Mouse (Mus musculus): Measurements from ENCODE around the gene Cpox. TPM values are rescaled to one million over a fixed set of nuclear protein-coding genes. Genes with fewer than 3 reads are reported as not detected.

Gene Cpox
- polyA plus RNA-seq, 1 experiment from 2014 or later, result 10.8 TPM

DNA sequence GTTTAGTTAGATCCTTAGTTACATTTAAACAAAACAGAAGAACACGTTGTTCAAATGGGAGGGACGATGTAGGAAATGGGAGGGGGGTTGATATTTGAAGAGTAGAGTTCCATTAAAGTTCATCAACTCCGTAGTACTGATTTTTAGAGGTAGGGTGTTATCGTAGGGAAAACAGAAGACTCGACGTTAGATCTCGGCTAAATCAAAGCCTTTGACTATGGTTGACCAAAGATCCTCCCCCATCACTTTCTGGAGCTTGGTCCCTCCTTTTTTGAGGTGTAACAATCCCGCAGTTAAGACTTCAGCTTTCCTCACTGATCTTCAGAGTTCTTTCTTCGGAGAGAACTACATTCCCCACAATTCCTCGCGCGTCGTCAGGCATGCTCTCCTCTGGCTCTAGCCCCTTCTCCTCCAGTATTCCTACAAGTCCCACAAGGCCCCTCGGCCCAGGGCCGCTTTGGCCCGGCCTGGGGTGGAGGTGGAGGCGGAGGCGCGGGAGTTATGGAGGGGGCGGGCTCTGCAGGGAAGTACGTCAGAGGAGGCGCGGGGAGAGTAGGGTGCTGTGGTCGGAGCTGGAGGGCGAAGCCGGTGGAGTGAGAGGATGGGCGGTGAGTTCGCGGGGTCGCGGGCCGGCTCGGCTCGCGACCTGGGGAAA lies 57.5 kb downstream of the Cpox start, which contains the start of gene Cldnd1:
TSS of gene Cldnd1 (plus strand) at position 434 of the 655 bp plus-strand sequence.
- Histone ChIP-seq H3K4me3 (peak within 1 kb of the TSS; percentile 56), H3K36me3 (peaks cover 28% of the 10 kb centered on the region), H3K4me1 (replicated peaks) (peaks cover 12% of the 10 kb centered on the region), H3K27me3 (no peaks in the 10 kb centered on the region), H3K9ac (peak within 1 kb of the TSS; percentile 78), H3K27ac (peak within 1 kb of the TSS; percentile 88), H3K9me3 (no peaks in the 10 kb centered on the region), H3K4me2 (peak within 1 kb of the TSS; percentile 60)
- ATAC-seq (ENCODE audit: low FRiP score), result peak; percentile 100
- 2% methylated on average over 28 of the region's 35 CpGs for WGBS

DNA sequence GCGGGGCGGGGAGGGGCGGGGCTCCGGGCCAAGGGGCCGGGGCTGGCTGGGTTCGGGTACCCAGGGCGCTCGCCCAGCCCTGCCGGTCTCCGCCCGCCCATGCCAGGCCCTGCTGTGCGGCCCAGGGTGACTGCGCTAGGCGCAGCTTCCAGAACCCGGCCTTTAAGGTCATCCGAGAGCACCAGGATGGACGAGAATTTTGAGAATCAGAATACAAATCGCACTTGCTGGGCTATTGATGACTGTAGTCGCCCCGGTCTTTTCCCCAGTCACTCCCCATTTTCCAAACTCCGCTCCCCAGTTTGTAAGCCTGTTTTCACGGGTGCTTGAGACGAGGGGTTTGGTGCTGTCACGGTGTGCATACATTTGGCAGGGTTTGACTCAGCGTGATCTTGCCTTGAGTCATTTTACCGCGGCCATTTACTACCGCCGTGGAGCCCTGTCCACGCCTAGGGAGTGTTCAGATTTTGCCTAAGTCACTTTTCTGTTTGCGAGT lies 58.1 kb downstream of the Cpox start:
- Histone ChIP-seq H3K4me1 (replicated peaks) (peaks cover 12% of the 10 kb centered on the region), H3K9ac (peak overlapping the region; percentile 78), H3K27me3 (no peaks in the 10 kb centered on the region), H3K36me3 (peaks cover 34% of the 10 kb centered on the region), H3K9me3 (no peaks in the 10 kb centered on the region), H3K4me2 (peak overlapping the region; percentile 60), H3K27ac (peak overlapping the region; percentile 88), H3K4me3 (peak overlapping the region; percentile 56)
- ATAC-seq (ENCODE audit: low FRiP score), result peak; percentile 95
- WGBS, result 1% methylated on average over 31 of the region's 31 CpGs

GRCm38 (mm10) chr16:58738205-58738604 lies 68.1 kb downstream of the Cpox start:
- Histone ChIP-seq H3K4me2 (no peak overlapping the region), H3K9me3 (no peaks in the 10 kb centered on the region), H3K36me3 (peaks cover 20% of the 10 kb centered on the region), H3K4me3 (no peak overlapping the region), H3K27ac (no peak overlapping the region), H3K27me3 (no peaks in the 10 kb centered on the region), H3K9ac (no peak overlapping the region), H3K4me1 (replicated peaks) (no peaks in the 10 kb centered on the region)
- WGBS, result 91% methylated on average over 4 of the region's 4 CpGs
- ATAC-seq (ENCODE audit: low FRiP score), result no peak

DNA sequence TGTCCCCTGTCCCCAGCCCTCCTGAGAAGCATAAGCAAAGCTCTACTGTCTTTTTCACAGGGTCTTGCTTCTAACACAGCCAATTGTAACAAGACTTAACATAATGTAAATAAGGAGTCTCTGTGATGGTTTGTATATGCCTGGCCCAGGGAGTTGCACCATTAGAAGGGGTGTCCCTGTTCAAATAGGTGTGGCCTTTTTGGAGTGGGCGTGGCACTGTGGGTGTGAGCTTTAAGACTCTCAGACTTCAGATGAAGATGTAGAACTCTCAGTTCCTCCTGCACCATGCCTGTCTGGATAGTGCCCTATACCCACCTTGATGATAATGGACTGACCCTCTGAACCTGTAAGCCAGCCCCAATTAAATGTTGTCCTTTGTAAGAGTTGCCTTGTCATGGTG lies 68.7 kb downstream of the Cpox start:
- no peak overlapping the region for H3K27ac ChIP-seq
- ATAC-seq (ENCODE audit: low FRiP score), result no peak
- no peaks in the 10 kb centered on the region for H3K9me3 ChIP-seq
- no peak overlapping the region for H3K4me3 ChIP-seq
- no peak overlapping the region for H3K4me2 ChIP-seq
- no peak overlapping the region for H3K9ac ChIP-seq
- WGBS, result 94% methylated on average over 1 of the region's 1 CpGs
- no peaks in the 10 kb centered on the region for H3K27me3 ChIP-seq
- H3K36me3 ChIP-seq, result peaks cover 15% of the 10 kb centered on the region
- no peaks in the 10 kb centered on the region for H3K4me1 ChIP-seq (replicated peaks)

DNA sequence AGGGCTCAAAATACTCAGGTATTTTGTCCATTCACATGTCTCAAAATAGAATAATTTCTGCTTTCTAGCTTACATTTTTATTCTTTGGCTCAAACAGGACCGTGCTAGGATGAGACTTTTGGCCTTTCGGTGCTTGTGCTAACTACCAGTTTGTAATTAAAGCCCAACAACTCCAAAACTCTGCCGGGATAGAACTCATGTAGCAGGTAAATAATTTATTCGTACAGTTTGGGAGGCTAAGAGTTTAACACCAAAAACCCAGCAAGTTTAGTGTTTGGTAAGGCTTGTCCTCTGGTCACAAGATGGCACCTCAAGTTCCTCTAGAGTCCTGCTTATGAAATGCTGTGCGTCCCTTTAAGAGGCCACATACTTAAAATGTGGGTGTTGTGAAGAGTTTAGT lies 70.7 kb downstream of the Cpox start:
- Histone ChIP-seq H3K4me3 (no peak overlapping the region), H3K27me3 (no peaks in the 10 kb centered on the region), H3K4me1 (replicated peaks) (no peaks in the 10 kb centered on the region), H3K9ac (no peak overlapping the region), H3K4me2 (no peak overlapping the region), H3K36me3 (no peaks in the 10 kb centered on the region; the same call in 1 of the 2 replicates), H3K27ac (no peak overlapping the region), H3K9me3 (no peaks in the 10 kb centered on the region)
- WGBS, result 93% methylated on average over 5 of the region's 5 CpGs
- ATAC-seq (ENCODE audit: low FRiP score), result no peak

GRCm38 (mm10) chr16:58746715-58747114 lies 76.6 kb downstream of the Cpox start:
- Histone ChIP-seq H3K4me2 (no peak overlapping the region), H3K9ac (no peak overlapping the region), H3K4me3 (no peak overlapping the region), H3K9me3 (no peaks in the 10 kb centered on the region), H3K36me3 (no peaks in the 10 kb centered on the region), H3K27me3 (no peaks in the 10 kb centered on the region), H3K27ac (no peak overlapping the region), H3K4me1 (replicated peaks) (no peaks in the 10 kb centered on the region)
- WGBS, result 80% methylated on average over 4 of the region's 4 CpGs
- ATAC-seq (ENCODE audit: low FRiP score), result no peak

DNA sequence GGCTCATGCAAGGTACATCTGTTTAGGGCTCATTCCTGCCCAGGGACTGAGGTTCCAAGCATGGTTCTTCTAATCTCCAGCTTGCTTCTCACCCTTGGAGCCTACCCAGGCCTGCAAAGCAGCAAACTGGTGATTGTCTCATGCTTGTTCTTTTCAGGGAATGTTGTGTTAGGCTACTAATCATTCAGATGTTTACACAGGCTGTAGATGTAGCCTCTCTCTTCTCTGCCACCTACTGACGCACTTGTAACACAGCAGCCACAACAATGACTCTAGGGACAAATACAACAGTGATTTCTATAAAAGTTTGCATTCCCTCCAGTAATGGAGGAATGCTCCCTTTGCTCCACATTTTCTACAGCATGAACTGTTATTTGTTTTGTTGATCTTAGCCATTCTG lies 81.2 kb downstream of the Cpox start:
- no peak overlapping the region for H3K9ac ChIP-seq
- no peak overlapping the region for H3K4me2 ChIP-seq
- 23% methylated on average over 1 of the region's 1 CpGs for WGBS
- no peaks in the 10 kb centered on the region for H3K4me1 ChIP-seq (replicated peaks)
- H3K9me3 ChIP-seq, result no peaks in the 10 kb centered on the region
- no peaks in the 10 kb centered on the region for H3K36me3 ChIP-seq
- H3K4me3 ChIP-seq, result no peak overlapping the region
- H3K27ac ChIP-seq, result no peak overlapping the region
- no peak for ATAC-seq (ENCODE audit: low FRiP score)
- no peaks in the 10 kb centered on the region for H3K27me3 ChIP-seq

- Histone ChIP-seq H3K4me1 (replicated peaks) (no peaks in the 10 kb centered on the region), H3K9ac (no peak overlapping the region), H3K27ac (no peak overlapping the region), H3K27me3 (no peaks in the 10 kb centered on the region), H3K9me3 (no peaks in the 10 kb centered on the region), H3K4me2 (no peak overlapping the region), H3K36me3 (no peaks in the 10 kb centered on the region), H3K4me3 (no peak overlapping the region)
- no peak for ATAC-seq (ENCODE audit: low FRiP score)
Observed at GRCm38 (mm10) chr16:58756191-58756590, 86.1 kb downstream of the Cpox start.

DNA sequence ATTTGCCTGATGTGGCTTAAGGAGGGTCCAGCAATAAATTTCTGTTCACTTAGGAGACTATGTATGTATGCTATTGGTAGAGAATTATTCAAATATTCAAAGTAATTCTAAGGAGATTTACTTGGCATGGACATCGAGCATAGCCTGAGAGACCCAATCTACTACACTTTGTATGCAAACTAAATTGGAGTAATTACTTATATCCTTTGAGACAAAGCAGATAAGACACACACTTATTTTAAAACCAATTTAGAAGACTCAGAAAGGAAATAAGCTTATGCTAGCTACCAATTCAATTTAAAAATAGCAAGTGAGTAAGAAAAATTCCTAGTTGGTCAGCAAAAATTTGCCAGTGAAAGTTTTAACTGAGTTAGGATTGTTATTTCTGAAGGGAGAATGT lies 93.0 kb downstream of the Cpox start, which contains the start of gene Olfr172:
TSS of gene Olfr172 (minus strand) at position 101 of the 400 bp plus-strand sequence.
- 85% methylated on average over 1 of the region's 1 CpGs for WGBS
- Histone ChIP-seq H3K9me3 (no peaks in the 10 kb centered on the region), H3K4me2 (no peak within 1 kb of the TSS), H3K4me1 (replicated peaks) (no peaks in the 10 kb centered on the region), H3K4me3 (no peak within 1 kb of the TSS), H3K36me3 (no peaks in the 10 kb centered on the region), H3K27me3 (no peaks in the 10 kb centered on the region), H3K27ac (no peak within 1 kb of the TSS), H3K9ac (no peak within 1 kb of the TSS)
- no peak for ATAC-seq (ENCODE audit: low FRiP score)

Small RNAs within 50 kb of the gene (microRNA-seq; reads per million reads assigned to microRNA genes)
- not detected for gene Gm27564

Other genes with a start within 250 kb of the Cpox start
- gene St3gal6, start 146.0 kb upstream of the Cpox start, polyA plus RNA-seq (2015; fragmentation: Nextera tagmentation; extraction: Ambion mirVana), result 9.5 and 12.7 TPM in 2 replicates
- not detected in 2 replicates for gene Gm813, start 53.3 kb upstream of the Cpox start, polyA plus RNA-seq (2015; fragmentation: Nextera tagmentation; extraction: Ambion mirVana)
- gene E330017A01Rik, start 31.6 kb upstream of the Cpox start, polyA plus RNA-seq (2015; fragmentation: Nextera tagmentation; extraction: Ambion mirVana), result not detected in 2 replicates
- gene Gpr15, start 48.8 kb downstream of the Cpox start, polyA plus RNA-seq (2015; fragmentation: Nextera tagmentation; extraction: Ambion mirVana), result not detected in 2 replicates
- gene Cldnd1, start 57.6 kb downstream of the Cpox start, polyA plus RNA-seq (2015; fragmentation: Nextera tagmentation; extraction: Ambion mirVana), result 123 and 126 TPM in 2 replicates
- not detected in 2 replicates for gene Olfr172, start 92.9 kb downstream of the Cpox start, polyA plus RNA-seq (2015; fragmentation: Nextera tagmentation; extraction: Ambion mirVana)
- gene Olfr173, start 130.0 kb downstream of the Cpox start, polyA plus RNA-seq (2015; fragmentation: Nextera tagmentation; extraction: Ambion mirVana), result not detected in 2 replicates
- not detected in 2 replicates for gene Olfr175-ps1, start 156.5 kb downstream of the Cpox start, polyA plus RNA-seq (2015; fragmentation: Nextera tagmentation; extraction: Ambion mirVana)
- not detected in 2 replicates for gene Olfr177, start 204.5 kb downstream of the Cpox start, polyA plus RNA-seq (2015; fragmentation: Nextera tagmentation; extraction: Ambion mirVana)
- not detected in 2 replicates for gene Olfr178, start 221.8 kb downstream of the Cpox start, polyA plus RNA-seq (2015; fragmentation: Nextera tagmentation; extraction: Ambion mirVana)